Mouse (Mus musculus) MEL (cell line): Measurements from ENCODE around the gene Ankrd28. TPM values are rescaled to one million over a fixed set of nuclear protein-coding genes. Genes with fewer than 3 reads are reported as not detected.

Experiments used
- DNase-seq: peaks from one replicate; pipeline ENCODE4 v3.0.0; 2011; ENCODE audit warnings: low read depth, low spot score
- H3K27ac ChIP-seq: 2 replicates; pipeline ENCODE4 v1.5.1; 2012; ENCODE audit warnings: low read depth, mild to moderate bottlenecking, control low read depth, low read length, moderate library complexity; ENCODE audit not compliant: control insufficient read depth
- H3K27me3 ChIP-seq, 2 experiments: fragments of 150-350 bp in 1 of 2; sonication (generic) in 1 of 2; 2 replicates each; pipeline ENCODE4 v1.6.1; 2012; ENCODE audit warnings: low read length in 2 of 2, mild to moderate bottlenecking in 2 of 2, improper control_type of control experiment in 1 of 2, moderate library complexity in 1 of 2; ENCODE audit not compliant: insufficient read depth in 2 of 2, control insufficient read depth in 1 of 2
- H3K36me3 ChIP-seq, 2 experiments: 2 replicates each; pipeline ENCODE4 v1.6.1; 2012 to 2014; ENCODE audit warnings: low read length in 2 of 2, improper control_type of control experiment in 1 of 2, inconsistent platforms in 1 of 2, mild to moderate bottlenecking in 1 of 2; ENCODE audit not compliant: insufficient read depth in 2 of 2, control insufficient read depth in 1 of 2
- H3K4me1 ChIP-seq, 2 experiments: fragments of 150-350 bp in 1 of 2; sonication (generic) in 1 of 2; 2 replicates each; pipeline ENCODE4 v1.6.1; 2012; ENCODE audit warnings: low read length in 2 of 2, improper control_type of control experiment in 1 of 2, mild to moderate bottlenecking in 1 of 2; ENCODE audit not compliant: insufficient read depth in 2 of 2, control insufficient read depth in 1 of 2
- H3K4me3 ChIP-seq, 2 experiments: fragments of 150-350 bp in 1 of 2; sonication (generic) in 1 of 2; 2 replicates each; pipeline ENCODE4 v1.5.1; 2012; ENCODE audit warnings: low read depth in 2 of 2, low read length in 2 of 2, mild to moderate bottlenecking in 2 of 2, moderate library complexity in 2 of 2, control low read depth in 1 of 2, improper control_type of control experiment in 1 of 2; ENCODE audit not compliant: control insufficient read depth in 1 of 2, insufficient read depth in 1 of 2
- H3K79me2 ChIP-seq: 2 replicates; pipeline ENCODE4 v1.6.1; 2012; ENCODE audit warnings: mild to moderate bottlenecking, low read length, moderate library complexity; ENCODE audit not compliant: control insufficient read depth, poor library complexity, insufficient read depth
- H3K9ac ChIP-seq: 2 replicates; pipeline ENCODE4 v1.6.1; 2012; ENCODE audit warnings: low read depth, mild to moderate bottlenecking, control low read depth, low read length, moderate library complexity; ENCODE audit not compliant: control insufficient read depth, poor library complexity, severe bottlenecking
- H3K9me3 ChIP-seq: fragments of 150-350 bp; sonication (generic); replicated peaks from 2 replicates; pipeline ENCODE4 v1.6.1; 2012; ENCODE audit warnings: mild to moderate bottlenecking, low read length, improper control_type of control experiment, moderate library complexity; ENCODE audit not compliant: insufficient read depth
- CHD1 ChIP-seq: IDR thresholded peaks from 2 replicates; pipeline ENCODE4 v1.6.1; 2012; ENCODE audit warnings: low read depth, mild to moderate bottlenecking, inconsistent platforms, low read length, improper control_type of control experiment
- EP300 ChIP-seq, 2 experiments: IDR thresholded peaks; 2 replicates each; pipeline ENCODE4 v1.6.1; 2011; ENCODE audit warnings: improper control_type of control experiment in 2 of 2, low read length in 2 of 2, low read depth in 1 of 2, mild to moderate bottlenecking in 1 of 2
- GATA1 ChIP-seq: IDR thresholded peaks from 2 replicates; pipeline ENCODE4 v1.6.1; 2011; ENCODE audit warnings: low read depth, low read length, improper control_type of control experiment
- HCFC1 ChIP-seq: IDR thresholded peaks from 2 replicates; pipeline ENCODE4 v1.6.1; 2012; ENCODE audit warnings: low read depth, mild to moderate bottlenecking, inconsistent platforms, low read length, improper control_type of control experiment, moderate library complexity
- MEF2A ChIP-seq: IDR thresholded peaks from 2 replicates; pipeline ENCODE4 v1.6.1; 2014; ENCODE audit warnings: low read depth, mild to moderate bottlenecking, inconsistent platforms, low read length, improper control_type of control experiment; ENCODE audit not compliant: poor library complexity, insufficient replicate concordance, severe bottlenecking; ENCODE audit errors: extremely low read depth
- NRF1 ChIP-seq: IDR thresholded peaks from 2 replicates; pipeline ENCODE4 v1.6.1; 2014; ENCODE audit warnings: low read depth, mild to moderate bottlenecking, inconsistent platforms, low read length, improper control_type of control experiment, moderate library complexity; ENCODE audit not compliant: poor library complexity, insufficient read depth, severe bottlenecking
- POLR2A ChIP-seq, 2 experiments: IDR thresholded peaks; 2 replicates each; pipeline ENCODE4 v1.6.1; 2011 to 2012; ENCODE audit warnings: low read length in 2 of 2, mild to moderate bottlenecking in 2 of 2, control low read depth in 1 of 2, improper control_type of control experiment in 1 of 2, low read depth in 1 of 2, moderate library complexity in 1 of 2; ENCODE audit not compliant: control insufficient read depth in 1 of 2, insufficient read depth in 1 of 2, poor library complexity in 1 of 2
- POLR2AphosphoS2 ChIP-seq: IDR thresholded peaks from 2 replicates; pipeline ENCODE4 v1.6.1; 2011; ENCODE audit warnings: low read length, improper control_type of control experiment
- POLR2AphosphoS5 ChIP-seq: IDR thresholded peaks from 2 replicates; pipeline ENCODE4 v1.6.1; 2012; ENCODE audit warnings: low read depth, borderline replicate concordance, mild to moderate bottlenecking, inconsistent platforms, low read length, moderate library complexity, mixed read lengths
- SIN3A ChIP-seq: IDR thresholded peaks from 2 replicates; pipeline ENCODE4 v1.6.1; 2012; ENCODE audit warnings: low read length, improper control_type of control experiment, inconsistent platforms
- SMC3 ChIP-seq: IDR thresholded peaks from 2 replicates; pipeline ENCODE4 v1.6.1; 2011; ENCODE audit warnings: low read depth, low read length, improper control_type of control experiment
- TAL1 ChIP-seq: IDR thresholded peaks from 2 replicates; pipeline ENCODE4 v1.6.1; 2012; ENCODE audit warnings: mild to moderate bottlenecking, inconsistent platforms, low read length, moderate library complexity, mixed read lengths
- UBTF ChIP-seq: IDR thresholded peaks from 2 replicates; pipeline ENCODE4 v1.6.1; 2012; ENCODE audit warnings: low read depth, mild to moderate bottlenecking, inconsistent platforms, low read length, improper control_type of control experiment, moderate library complexity, borderline replicate concordance; ENCODE audit not compliant: insufficient read depth
- USF1 ChIP-seq: IDR thresholded peaks from 2 replicates; pipeline ENCODE4 v1.6.1; 2014; ENCODE audit warnings: low read depth, mild to moderate bottlenecking, inconsistent platforms, low read length, improper control_type of control experiment, moderate library complexity
- ZC3H11A ChIP-seq: IDR thresholded peaks from 2 replicates; pipeline ENCODE4 v1.6.1; 2012; ENCODE audit warnings: low read depth, mild to moderate bottlenecking, inconsistent platforms, low read length, improper control_type of control experiment
- ZKSCAN1 ChIP-seq: IDR thresholded peaks from 2 replicates; pipeline ENCODE4 v1.6.1; 2012; ENCODE audit warnings: low read depth, mild to moderate bottlenecking, inconsistent platforms, low read length, improper control_type of control experiment, moderate library complexity
- ZNF384 ChIP-seq: IDR thresholded peaks from 2 replicates; pipeline ENCODE4 v1.6.1; 2012; ENCODE audit warnings: low read depth, mild to moderate bottlenecking, inconsistent platforms, low read length, improper control_type of control experiment
- polyA plus RNA-seq, 2 experiments: library from polyadenylated mRNA; stranded (reverse) in 1 of 2; unstranded in 1 of 2; fragments of >175 nt in 1 of 2; fragments of >200 nt in 1 of 2; gene quantifications; 2 replicates each; pipeline versions ENCODE4 v1.2.1 to v1.2.4; 2012; ENCODE audit warnings: low replicate concordance in 2 of 2, low read depth in 1 of 2; ENCODE audit not compliant: insufficient read length in 2 of 2, insufficient read depth in 1 of 2, missing spikeins in 1 of 2
- total RNA-seq: library from RNA; depleted of rRNA; stranded (reverse); fragments of 300-350 nt; gene quantifications from 2 replicates; pipeline ENCODE4 v1.2.3, GENCODE M21; 2012

The Ankrd28 gene
- total and polyA plus RNA-seq, 3 experiments, result 32.5 to 41.2 (median 38.8) TPM

DNA sequence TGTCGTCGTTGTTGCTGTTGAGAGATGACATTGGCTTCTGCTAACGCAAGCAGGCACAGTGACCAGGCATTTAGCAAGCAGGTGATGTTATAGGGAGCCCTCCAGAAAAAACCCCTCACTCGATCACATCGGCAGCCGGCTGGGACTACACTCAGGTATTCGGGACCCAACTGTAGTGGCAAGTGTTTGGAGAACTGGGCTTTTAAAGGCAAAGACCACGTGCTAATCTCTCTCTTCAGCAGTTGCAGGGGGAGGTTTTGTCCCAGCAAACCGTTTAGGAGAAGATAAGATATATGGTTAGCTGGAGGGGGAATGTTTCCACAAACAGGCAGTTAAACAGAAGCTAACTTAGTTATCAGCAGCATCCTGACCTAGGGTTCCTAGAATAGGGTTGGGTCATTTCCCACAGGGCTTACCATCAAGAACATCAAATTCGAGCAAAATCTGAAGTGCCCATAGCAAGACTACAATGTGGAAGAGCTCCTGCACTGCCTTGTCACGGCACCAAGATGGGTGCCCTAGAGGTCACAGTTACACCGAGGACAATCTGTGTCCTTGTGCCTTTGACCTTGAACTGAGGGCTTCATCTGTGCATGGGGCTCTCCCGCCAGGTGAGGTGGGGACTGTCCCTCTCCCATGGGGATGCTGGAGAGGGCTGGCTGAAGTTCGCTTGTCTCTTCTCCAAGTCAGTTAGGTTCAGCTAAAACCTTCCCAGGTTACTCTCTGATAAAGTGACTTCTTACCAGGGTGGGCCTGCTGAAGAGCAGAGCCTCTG lies 177.2 kb downstream of the Ankrd28 start (continued):
- TF ChIP-seq USF1 (peak; percentile 88), ZC3H11A (no peak), EP300 (IDR thresholded peaks at IDR 0.05; ENCODE audit: low read depth in 1 of 2, low read length in 2 of 2) (peak; percentile 100), ZNF384 (no peak), HCFC1 (peak; percentile 60), ZKSCAN1 (no peak), POLR2A (IDR thresholded peaks at IDR 0.05; ENCODE audit: control insufficient read depth in 1 of 2, insufficient read depth in 1 of 2, low read depth in 1 of 2, low read length in 2 of 2, poor library complexity in 1 of 2) (peak in 1 of 2 experiments; percentile 96; a peak in 2 of 4 replicates), UBTF (no peak), CHD1 (no peak), NRF1 (no peak), TAL1 (peak; percentile 92), MEF2A (peak; percentile 73; the same call in 1 of the 2 replicates)

DNA sequence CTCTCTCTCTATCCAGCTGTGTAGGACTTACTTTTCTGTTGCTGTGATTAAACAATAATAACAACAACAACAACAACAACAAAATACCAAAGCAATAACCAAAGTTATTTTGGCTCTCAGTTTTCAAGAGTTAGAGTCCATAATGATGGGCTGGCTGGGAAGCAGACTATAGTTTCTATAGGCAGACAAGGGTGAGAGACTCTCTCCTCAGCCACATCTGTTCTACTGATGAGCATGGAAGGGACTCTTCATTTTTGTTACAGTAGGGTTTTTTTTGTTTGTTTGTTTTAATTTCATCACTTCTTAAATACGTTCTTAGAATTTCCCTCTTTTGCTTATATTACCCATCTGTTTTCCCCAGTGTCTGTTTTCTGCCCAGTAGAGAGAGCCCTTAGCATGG lies 177.8 kb downstream of the Ankrd28 start:
- peaks cover 12 to 33% of the 10 kb centered on the region in 2 experiments for H3K4me1 ChIP-seq
- DNase-seq, result no peak
- no peak overlapping the region for H3K4me3 ChIP-seq
- H3K36me3 ChIP-seq, result peaks cover 0 to 33% of the 10 kb centered on the region in 2 experiments; a peak in 2 of 4 replicates
- peak overlapping the region; percentile 38 for H3K9ac ChIP-seq
- no peaks in the 10 kb centered on the region for H3K9me3 ChIP-seq
- peaks cover 7% of the 10 kb centered on the region for H3K79me2 ChIP-seq
- no peaks in the 10 kb centered on the region for H3K27me3 ChIP-seq
- TF ChIP-seq SIN3A, result no peak
- TF ChIP-seq POLR2AphosphoS2, result peak; percentile 85; the same call in 1 of the 2 replicates
- TF ChIP-seq GATA1, result no peak
- 0 out of 2 replicates have a peak, but pooled peaks have one; percentile 7 for TF ChIP-seq SMC3
- TF ChIP-seq POLR2AphosphoS5, result peak; percentile 85; the same call in 1 of the 2 replicates
- peak in 1 of 2 experiments; percentile 39; a peak in 1 of 4 replicates for TF ChIP-seq POLR2A (IDR thresholded peaks at IDR 0.05; ENCODE audit: control insufficient read depth in 1 of 2, insufficient read depth in 1 of 2, low read depth in 1 of 2, low read length in 2 of 2, poor library complexity in 1 of 2)
- TF ChIP-seq, all 39 proteins: peak for 4
- H3K27ac ChIP-seq, result peak overlapping the region; percentile 91
